Mouse (Mus musculus) large intestine, adult 2 months (tissue): ENCODE measurements around the gene Gm10799. TPM values are rescaled to one million over a fixed set of nuclear protein-coding genes. Genes with fewer than 3 reads are reported as not detected.

Source experiments
- DNase-seq: peaks from one replicate; pipeline ENCODE4 v3.0.0-alpha.2; 2012; ENCODE audit warnings: low read depth, low spot score
- WGBS: fragments of 180-500 bp; shearing (Covaris S2); methylation state at CpG from one replicate; pipeline ENCODE4 v1.1.7; 2018; 5-methylcytosine and 5-hydroxymethylcytosine counted together
- polyA plus RNA-seq: library from polyadenylated mRNA; depleted of rRNA; stranded (reverse); fragments of >200 nt; gene quantifications from 2 replicates; pipeline ENCODE4 v1.2.3, GENCODE M21; 2012; rRNA removed

The Gm10799 gene
- polyA plus RNA-seq, 1 experiment: not detected

- no peak for DNase-seq
- WGBS: under 1% methylated on average over 32 of the region's 32 CpGs
Observed at GRCm38 (mm10) chr2:104028139-104028723, 40.1 kb downstream of the Gm10799 start, which contains the start of gene 4931422A03Rik. Gene 4931422A03Rik, minus strand, starts transcription at chr2:104028361.

GRCm38 (mm10) chr2:104027458-104028138 is 40.8 kb downstream of the Gm10799 start, which contains the start of gene Fbxo3:
Gene Fbxo3, plus strand, starts transcription at chr2:104027721.
- 1% methylated on average over 44 of the region's 44 CpGs for WGBS
- no peak for DNase-seq

GRCm38 (mm10) chr2:104024656-104025055 is 43.7 kb downstream of the Gm10799 start:
- WGBS: 92% methylated on average over 4 of the region's 4 CpGs
- no peak for DNase-seq

- WGBS: 79% methylated on average over 7 of the region's 7 CpGs
Observed at GRCm38 (mm10) chr2:104023096-104023495, 45.3 kb downstream of the Gm10799 start.

More at GRCm38 (mm10) chr2:104023096-104023495, 45.3 kb downstream of the Gm10799 start:
- no peak for DNase-seq

Other genes starting within 250 kb of the Gm10799 start
- gene Lmo2, start 110.6 kb downstream of the Gm10799 start, polyA plus RNA-seq: 7.5 and 7.7 TPM in 2 replicates
- gene Fbxo3, start 40.8 kb downstream of the Gm10799 start, polyA plus RNA-seq: 11.4 and 15.3 TPM in 2 replicates
- not detected in 2 replicates for gene 4931422A03Rik, start 40.2 kb downstream of the Gm10799 start, polyA plus RNA-seq
- not detected in 2 replicates for gene Gm10912, start 2.7 kb downstream of the Gm10799 start, polyA plus RNA-seq
- gene Cd59b, start 1.3 kb upstream of the Gm10799 start, polyA plus RNA-seq: 2.1 and 2.2 TPM in 2 replicates
- 19.6 and 22.1 TPM in 2 replicates for gene Cd59a, start 27.3 kb upstream of the Gm10799 start, polyA plus RNA-seq
- not detected in 2 replicates for gene A930018P22Rik, start 54.2 kb upstream of the Gm10799 start, polyA plus RNA-seq